Mouse (Mus musculus) embryonic fibroblast, embryonic 13.5 days (primary cell): Measurements from ENCODE around the gene Klf16.

Experiments
- CTCF ChIP-seq: IDR thresholded peaks from 2 replicates; pipeline ENCODE4 v1.5.1; 2011; ENCODE audit warnings: mild to moderate bottlenecking, control low read depth, low read length, moderate library complexity, borderline replicate concordance; ENCODE audit not compliant: insufficient read depth
- POLR2A ChIP-seq: IDR thresholded peaks from 2 replicates; pipeline ENCODE4 v1.6.1; 2011; ENCODE audit warnings: low read depth, mild to moderate bottlenecking, control low read depth, low read length, moderate library complexity

DNA sequence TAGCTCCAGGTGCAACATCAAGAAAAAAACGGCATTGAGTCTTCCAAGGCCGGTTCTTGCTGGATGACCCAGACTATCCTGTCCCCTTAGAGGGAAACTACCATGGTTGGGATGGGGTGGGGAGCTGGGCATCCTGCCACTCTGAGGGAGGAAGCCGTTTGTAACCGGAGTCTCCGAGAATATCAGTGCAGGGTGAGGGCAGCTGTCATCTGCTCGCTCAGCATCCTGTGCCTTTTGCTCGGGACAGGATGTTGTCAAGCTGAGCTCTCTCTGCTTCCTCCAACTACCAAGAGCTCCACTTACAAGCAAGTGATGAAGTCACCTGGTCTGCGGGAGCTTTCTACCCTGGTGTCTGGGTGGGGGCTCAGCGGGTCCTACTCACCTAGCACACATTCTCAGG, 41.1 kb upstream of the Klf16 start:
- TF ChIP-seq CTCF: no peak
- no peak for TF ChIP-seq POLR2A
